Mouse (Mus musculus): ENCODE results near the gene Prpf19.

DNA sequence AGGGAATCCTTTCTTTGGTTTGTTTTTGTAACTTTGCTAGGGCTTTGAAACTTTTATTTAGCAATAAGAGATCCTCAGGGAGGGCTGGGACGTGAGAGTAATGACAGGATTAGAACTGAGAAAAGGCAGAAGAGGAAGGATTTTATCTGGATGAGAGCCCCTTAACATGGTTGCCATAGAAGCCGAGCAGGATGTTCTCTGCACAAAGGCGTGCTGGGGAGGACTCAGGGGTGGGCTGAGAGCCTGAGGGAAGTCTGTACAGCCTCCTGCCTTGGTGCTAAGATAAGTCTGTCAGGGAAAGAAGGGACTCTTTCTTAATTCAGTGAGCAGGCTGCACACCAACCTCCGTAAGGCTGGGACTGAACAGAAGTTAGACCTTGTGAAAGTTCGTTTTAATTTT is 40.0 kb downstream of the Prpf19 start:
- no peak for TF ChIP-seq POLR2A (IDR thresholded peaks at IDR 0.05; ENCODE audit: insufficient read length, low read depth)
- no peak for TF ChIP-seq MYOD1 (IDR thresholded peaks at IDR 0.05; ENCODE audit: control insufficient read depth in 1 of 3, insufficient read length in 2 of 3, low read depth in 2 of 3)
- TF ChIP-seq POLR2AphosphoS2 (IDR thresholded peaks at IDR 0.05; ENCODE audit: insufficient read length, low read depth) = no peak
